Mouse (Mus musculus) lung, postnatal 0 days (tissue): ENCODE results near the gene Tmem184a.

Source experiments
- CTCF ChIP-seq: IDR thresholded peaks from 2 replicates; pipeline ENCODE4 v1.5.1; 2016; ENCODE audit warnings: antibody characterized with exemption, mild to moderate bottlenecking
- EP300 ChIP-seq: IDR thresholded peaks from 2 replicates; pipeline ENCODE4 v1.6.1; 2016; ENCODE audit warnings: antibody characterized with exemption, mild to moderate bottlenecking, control low read depth

DNA sequence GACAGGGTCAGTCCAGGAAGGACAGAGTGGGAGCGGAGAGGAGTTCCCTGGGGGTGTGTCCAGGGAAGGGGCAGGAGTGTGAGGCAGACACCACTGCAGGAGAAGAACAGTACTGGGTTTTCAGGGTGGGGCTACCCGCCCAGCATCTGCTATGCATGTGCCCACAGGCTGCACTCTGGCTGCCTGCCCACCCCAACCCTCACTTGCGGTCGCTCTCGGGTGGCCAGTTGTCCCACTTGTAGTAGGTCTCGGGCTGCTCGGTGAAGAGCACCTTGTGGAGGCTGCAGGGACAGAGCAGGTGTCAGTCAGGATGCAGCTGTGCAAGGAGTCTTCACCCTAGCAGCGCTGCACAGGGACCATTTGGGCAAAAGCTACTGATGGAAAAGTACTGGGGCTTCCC lies 51.5 kb downstream of the Tmem184a start:
- TF ChIP-seq CTCF (no peak), EP300 (no peak)
